Mouse (Mus musculus) testis, adult 2 months (tissue): ENCODE measurements at regions not wholly inside any gene's neighbourhood (a gene's known extent, or its start where the extent isn't known, plus 50 kb on each side); places are given as distances from the start of the nearest gene placed in this dataset.

Experiments used
- H3K27ac ChIP-seq: fragments of 200-500 bp; 2 replicates; pipeline ENCODE4 v1.5.1; 2012; ENCODE audit warnings: low read depth, low read length; ENCODE audit not compliant: control insufficient read depth, insufficient read depth
- H3K27me3 ChIP-seq: fragments of 200-500 bp; 2 replicates; pipeline ENCODE4 v1.6.1; 2012; ENCODE audit warnings: mild to moderate bottlenecking, low read length, moderate library complexity; ENCODE audit not compliant: control insufficient read depth, insufficient read depth
- H3K36me3 ChIP-seq: fragments of 200-500 bp; 2 replicates; pipeline ENCODE4 v1.6.1; 2012; ENCODE audit warnings: mild to moderate bottlenecking, low read length; ENCODE audit not compliant: control insufficient read depth, insufficient read depth
- H3K4me1 ChIP-seq: fragments of 200-500 bp; 2 replicates; pipeline ENCODE4 v1.6.1; 2012; ENCODE audit warnings: low read length; ENCODE audit not compliant: control insufficient read depth, insufficient read depth
- H3K4me3 ChIP-seq: fragments of 200-500 bp; 2 replicates; pipeline ENCODE4 v1.5.1; 2012; ENCODE audit warnings: low read depth, mild to moderate bottlenecking, low read length, moderate library complexity, mixed read lengths; ENCODE audit not compliant: control insufficient read depth
- CTCF ChIP-seq: fragments of 200-500 bp; IDR thresholded peaks from 2 replicates; pipeline ENCODE4 v1.5.1; 2012; ENCODE audit warnings: low read depth, mild to moderate bottlenecking, inconsistent platforms, low read length, moderate library complexity; ENCODE audit not compliant: control insufficient read depth, insufficient read depth, insufficient replicate concordance
- POLR2A ChIP-seq: fragments of 200-500 bp; IDR thresholded peaks from 2 replicates; pipeline ENCODE4 v1.6.1; 2012; ENCODE audit warnings: low read depth, mild to moderate bottlenecking, inconsistent platforms, low read length, moderate library complexity; ENCODE audit not compliant: control insufficient read depth

- Histone ChIP-seq H3K4me1 (peaks cover 7% of the 10 kb centered on the region), H3K27ac (no peak overlapping the region), H3K36me3 (no peaks in the 10 kb centered on the region), H3K4me3 (peak overlapping the region; percentile 48), H3K27me3 (no peaks in the 10 kb centered on the region)
- TF ChIP-seq CTCF (no peak), POLR2A (no peak)
Observed at GRCm38 (mm10) chr17:31732176-31732880, 54.7 kb downstream of the Cryaa start.

- H3K27me3 ChIP-seq, result no peaks in the 10 kb centered on the region
- peak overlapping the region; percentile 77 for H3K4me3 ChIP-seq
- TF ChIP-seq POLR2A (no peak), CTCF (no peak)
- no peak overlapping the region for H3K27ac ChIP-seq
- H3K4me1 ChIP-seq, result peaks cover 7% of the 10 kb centered on the region
- H3K36me3 ChIP-seq, result no peaks in the 10 kb centered on the region
Observed at GRCm38 (mm10) chr17:31734521-31734920, 56.9 kb downstream of the Cryaa start.

GRCm38 (mm10) chr17:31736716-31737115 is 59.1 kb downstream of the Cryaa start:
- no peak overlapping the region for H3K27ac ChIP-seq

GRCm38 (mm10) chr17:31738249-31738648 is 60.6 kb downstream of the Cryaa start:
- H3K27me3 ChIP-seq, result no peaks in the 10 kb centered on the region
- H3K4me1 ChIP-seq, result peaks cover 2% of the 10 kb centered on the region; the same call in 1 of the 2 replicates
- H3K36me3 ChIP-seq, result no peaks in the 10 kb centered on the region
- no peak overlapping the region for H3K27ac ChIP-seq
- H3K4me3 ChIP-seq, result no peak overlapping the region
- TF ChIP-seq CTCF (no peak), POLR2A (no peak)

More at GRCm38 (mm10) chr17:31736716-31737115, 59.1 kb downstream of the Cryaa start:
- Histone ChIP-seq H3K4me3 (peak overlapping the region; percentile 1; the same call in 1 of the 2 replicates), H3K36me3 (no peaks in the 10 kb centered on the region), H3K27me3 (no peaks in the 10 kb centered on the region), H3K4me1 (peaks cover 7% of the 10 kb centered on the region)
- TF ChIP-seq CTCF (no peak), POLR2A (no peak)

GRCm38 (mm10) chr17:31739586-31739985 is 62.0 kb downstream of the Cryaa start:
- Histone ChIP-seq H3K4me3 (no peak overlapping the region), H3K27ac (no peak overlapping the region), H3K36me3 (no peaks in the 10 kb centered on the region), H3K27me3 (no peaks in the 10 kb centered on the region), H3K4me1 (peaks cover 2% of the 10 kb centered on the region; the same call in 1 of the 2 replicates)
- TF ChIP-seq CTCF, result no peak
- TF ChIP-seq POLR2A, result no peak

GRCm38 (mm10) chr17:31740059-31740458 is 62.5 kb downstream of the Cryaa start:
- no peaks in the 10 kb centered on the region for H3K36me3 ChIP-seq
- H3K27me3 ChIP-seq, result no peaks in the 10 kb centered on the region
- TF ChIP-seq CTCF (no peak), POLR2A (no peak)
- H3K4me1 ChIP-seq, result peaks cover 2% of the 10 kb centered on the region; the same call in 1 of the 2 replicates
- H3K27ac ChIP-seq, result no peak overlapping the region
- H3K4me3 ChIP-seq, result no peak overlapping the region

GRCm38 (mm10) chr17:31743656-31744055 is 66.0 kb downstream of the Cryaa start:
- no peaks in the 10 kb centered on the region for H3K36me3 ChIP-seq
- TF ChIP-seq CTCF (no peak), POLR2A (no peak)
- no peaks in the 10 kb centered on the region for H3K27me3 ChIP-seq
- no peak overlapping the region for H3K4me3 ChIP-seq
- H3K27ac ChIP-seq, result no peak overlapping the region
- H3K4me1 ChIP-seq, result no peaks in the 10 kb centered on the region; the same call in 1 of the 2 replicates
